Mouse (Mus musculus) megakaryocyte progenitor cell, adult 5-6 weeks (primary cell): ENCODE measurements at regions not wholly inside any gene's neighbourhood (a gene's known extent, or its start where the extent isn't known, plus 50 kb on each side); places are given as distances from the start of the nearest gene placed in this dataset.
"Not testable (repeated sequence)": the region's sequence is repeated elsewhere in the genome, so short reads cannot be mapped to it uniquely, and the experiment has no call there.

Source experiments
- ATAC-seq: replicated peaks from 2 replicates; pipeline ENCODE4 v1.8.0; 2016; ENCODE audit warnings: mild to moderate bottlenecking, moderate TSS enrichment, inconsistent platforms; ENCODE audit not compliant: poor library complexity

DNA sequence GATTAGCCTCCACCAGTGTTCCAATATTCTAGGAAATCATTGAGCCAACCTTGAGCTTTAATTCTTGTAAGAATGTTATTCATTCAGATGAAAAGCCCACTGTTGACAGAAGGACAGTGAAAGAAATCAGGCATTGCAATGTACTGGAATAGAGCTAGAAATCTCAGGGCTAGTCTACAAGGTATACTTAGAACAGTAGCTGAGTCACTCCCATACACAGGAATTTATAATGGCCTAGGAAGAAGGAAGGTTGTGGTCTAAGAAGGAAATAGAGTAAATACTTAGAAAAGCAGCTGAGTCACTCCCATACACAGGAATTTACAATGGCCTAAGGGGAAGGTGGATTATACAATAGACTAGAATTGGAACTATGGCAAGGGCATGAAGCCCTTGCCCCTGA, 174.6 kb downstream of the Fam181b start:
- ATAC-seq, result not testable (repeated sequence)

DNA sequence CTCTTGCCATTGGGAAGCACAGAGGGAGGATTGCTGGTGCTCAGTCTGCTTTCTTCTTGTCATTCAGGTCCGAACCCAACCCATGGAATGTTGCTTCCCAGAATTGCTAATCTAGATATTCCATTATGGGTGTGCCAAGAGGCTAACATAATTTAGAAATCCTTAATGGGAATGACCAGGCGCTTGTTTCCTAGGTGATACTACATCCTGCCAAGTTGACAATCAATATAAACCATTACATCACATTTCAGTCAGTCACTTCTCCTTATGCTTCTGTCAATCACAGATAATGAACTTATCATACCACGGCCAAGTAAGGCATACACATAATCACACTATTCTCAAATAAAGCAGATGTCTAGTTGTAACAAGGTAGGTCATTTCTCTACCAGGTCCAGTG, 206.1 kb downstream of the Fam181b start:
- no peak for ATAC-seq

DNA sequence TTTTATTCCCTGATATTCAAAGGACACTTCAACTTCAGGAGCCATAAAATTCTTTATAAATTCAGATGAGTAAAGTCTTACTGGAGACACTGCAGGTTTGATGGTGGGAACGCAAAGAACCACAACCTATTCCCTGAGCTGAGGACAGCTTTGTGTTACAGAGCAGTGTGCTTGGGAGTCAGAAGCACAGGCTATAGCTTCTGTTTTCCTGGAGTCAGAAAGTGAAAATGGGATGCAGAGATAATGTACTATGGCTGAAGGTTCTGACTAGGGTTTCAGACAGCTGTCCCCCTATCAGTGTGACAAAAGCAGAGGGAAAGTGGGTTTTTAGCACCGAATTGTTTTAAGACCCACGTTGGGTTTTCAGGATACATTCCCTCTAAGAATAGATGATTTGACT, 211.8 kb downstream of the Fam181b start:
- no peak for ATAC-seq

DNA sequence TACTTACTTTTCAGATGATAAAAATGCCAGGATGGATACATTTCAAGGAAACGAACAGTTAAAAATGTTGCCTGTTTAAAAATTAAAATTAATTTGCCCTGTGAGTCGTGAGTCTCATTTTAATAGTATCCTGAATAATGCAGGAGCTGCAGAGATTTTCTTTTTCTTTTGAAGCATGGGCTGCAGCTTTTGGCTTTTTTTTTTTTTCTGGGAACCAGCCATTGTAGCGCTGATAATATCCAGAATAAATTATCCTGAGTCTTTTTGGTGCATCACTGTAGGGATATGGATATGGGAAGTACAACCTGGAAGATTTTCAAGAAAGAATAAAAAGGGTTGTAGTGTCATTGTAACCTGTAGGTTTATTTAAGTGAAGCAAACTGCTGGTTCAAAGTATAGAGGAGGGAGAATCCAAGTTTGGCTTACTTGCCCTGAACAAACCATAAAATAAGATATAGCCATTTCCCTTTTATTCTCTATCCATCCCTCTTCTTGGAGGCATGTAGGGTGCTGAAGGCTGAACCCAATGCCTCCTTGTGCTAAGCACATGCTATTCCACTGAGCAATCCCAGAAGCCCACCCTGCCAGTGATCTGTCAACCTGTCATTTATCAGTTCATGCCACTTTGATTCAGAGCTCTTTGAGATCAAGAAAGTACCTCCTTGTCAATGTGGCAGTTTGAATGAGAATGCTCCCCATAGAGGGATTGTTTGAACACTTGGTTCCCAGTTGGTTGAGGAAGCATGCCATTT, 212.5 kb downstream of the Fam181b start:
- no peak for ATAC-seq

DNA sequence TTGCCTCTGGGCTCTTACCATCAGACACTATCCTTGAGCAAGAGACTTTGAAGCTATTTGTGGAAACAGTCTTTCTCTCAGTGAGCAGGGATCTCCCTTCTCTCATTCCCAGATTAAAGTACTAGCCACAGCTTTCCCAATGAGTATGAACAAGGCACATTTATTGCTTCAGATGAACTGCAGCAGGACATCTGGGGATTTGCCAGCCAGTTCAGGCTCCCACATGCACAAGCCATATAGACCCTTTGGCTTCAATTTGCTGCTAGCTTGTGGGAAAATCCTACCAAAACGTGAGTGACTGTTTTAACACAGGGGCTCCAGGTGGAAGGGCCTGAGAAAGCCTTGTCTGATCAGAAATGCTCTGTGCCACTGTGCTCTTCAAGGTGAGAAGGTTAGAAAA, 233.1 kb downstream of the Fam181b start:
- ATAC-seq, result no peak

DNA sequence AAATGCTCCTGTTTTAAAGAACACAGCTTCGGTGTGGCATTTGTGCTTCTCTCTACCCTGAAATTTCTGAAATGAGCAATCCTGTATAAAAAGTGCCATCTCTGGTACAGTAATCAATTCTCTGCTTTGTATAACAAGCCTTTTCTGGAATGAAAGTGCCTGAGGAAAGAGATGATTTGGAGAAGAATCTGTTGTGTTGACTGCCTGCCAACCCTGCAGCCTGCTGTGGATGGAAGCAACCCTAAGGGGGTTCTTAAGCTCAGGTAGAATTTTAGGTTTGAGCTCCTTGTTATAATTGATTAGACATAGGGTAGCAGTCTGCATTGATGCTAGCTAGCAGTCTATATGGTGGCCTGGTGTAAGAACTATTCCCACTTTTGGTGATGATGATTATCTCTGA, 251.7 kb downstream of the Fam181b start:
- ATAC-seq, result no peak

DNA sequence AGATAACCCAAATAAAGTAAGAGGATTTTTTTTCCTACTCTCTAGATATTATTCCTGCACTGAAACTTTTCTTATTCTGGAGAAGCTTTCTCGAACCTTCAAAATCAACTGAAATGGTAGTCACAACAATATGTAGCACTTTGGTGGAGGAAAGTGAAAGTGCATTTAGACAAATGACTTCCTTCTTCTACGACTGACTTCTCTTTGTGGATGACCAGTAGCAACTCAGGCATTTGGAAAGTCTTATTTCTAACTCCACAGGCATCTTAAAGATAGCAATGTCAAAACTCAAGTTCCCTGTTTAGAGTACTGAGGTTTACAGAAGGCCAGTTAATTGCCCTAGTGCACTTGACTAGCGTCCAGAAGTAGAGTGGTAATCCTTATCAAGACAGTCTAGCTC, 252.5 kb downstream of the Fam181b start:
- peak; percentile 75 for ATAC-seq

DNA sequence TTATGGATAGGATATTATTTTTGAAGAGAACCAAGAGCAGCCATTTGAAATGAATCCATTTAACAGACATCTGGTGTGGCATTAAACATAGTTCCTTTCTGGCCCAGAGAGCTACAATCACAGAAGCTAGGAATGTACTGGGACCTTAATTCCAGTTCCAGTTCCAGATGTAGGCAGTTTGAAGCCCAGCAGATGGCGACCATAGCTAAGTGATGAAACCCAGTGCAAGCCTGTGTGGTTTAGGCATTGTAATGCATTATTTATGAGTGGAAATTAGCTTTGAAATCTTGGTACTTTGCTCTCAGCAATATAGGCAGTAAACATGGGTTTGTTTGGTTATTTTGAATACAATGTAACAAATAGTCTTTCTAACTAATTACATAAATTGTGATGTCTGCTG, 256.8 kb downstream of the Fam181b start:
- ATAC-seq, result no peak
